Mouse (Mus musculus): ENCODE results near the gene Palm3. TPM values are rescaled to one million over a fixed set of nuclear protein-coding genes. Genes with fewer than 3 reads are reported as not detected.
A peak's percentile ranks its signal among the peaks of the same experiment; 100 is the strongest.

Palm3 gene
- total RNA-seq, 2 experiments from 2014 or later = 0.10 to 0.12 TPM

DNA sequence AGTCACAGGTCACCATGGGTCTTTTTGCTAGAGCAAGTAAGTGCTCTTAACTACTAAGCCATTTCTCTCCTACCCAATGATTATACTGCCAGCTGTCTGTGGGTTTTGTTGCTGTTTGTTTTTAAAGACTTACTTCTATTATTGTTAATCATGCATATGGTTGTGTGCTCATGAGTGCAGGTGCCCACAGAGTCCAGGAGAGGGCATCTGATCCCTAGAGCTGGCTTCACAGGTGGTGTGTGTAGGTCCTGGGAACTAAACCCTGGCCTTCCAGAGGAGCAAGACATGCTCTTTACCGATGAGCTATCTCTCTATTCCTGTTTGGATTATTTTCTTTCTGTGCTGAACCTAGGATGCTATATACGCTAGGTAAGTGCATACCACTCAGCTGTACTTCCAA is 38.0 kb downstream of the Palm3 start:
- intact Hi-C loops (cut with DNase I) = no loop called here
- DNase-seq = no peak

DNA sequence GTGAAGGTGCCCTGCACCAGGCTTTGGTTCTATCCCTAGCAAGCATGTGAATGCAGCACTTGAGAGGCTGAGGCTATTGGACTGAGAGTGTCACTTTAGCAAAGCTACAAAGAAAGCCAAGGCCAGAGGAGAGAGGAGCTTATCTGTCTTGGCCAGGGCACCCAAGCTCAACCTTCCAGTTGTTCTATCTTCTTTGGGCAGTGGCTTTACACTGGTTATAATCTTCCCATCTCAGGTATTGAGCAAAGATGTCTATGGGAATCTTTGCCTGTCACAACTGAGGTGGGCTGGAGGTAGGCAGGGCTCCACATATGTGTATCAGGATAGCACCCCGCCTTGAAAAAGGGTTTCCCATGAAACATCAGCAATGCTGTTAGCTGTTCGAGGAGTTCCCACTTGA is 39.0 kb downstream of the Palm3 start:
- intact Hi-C loops (cut with DNase I) = no loop called here
- no peak for DNase-seq

DNA sequence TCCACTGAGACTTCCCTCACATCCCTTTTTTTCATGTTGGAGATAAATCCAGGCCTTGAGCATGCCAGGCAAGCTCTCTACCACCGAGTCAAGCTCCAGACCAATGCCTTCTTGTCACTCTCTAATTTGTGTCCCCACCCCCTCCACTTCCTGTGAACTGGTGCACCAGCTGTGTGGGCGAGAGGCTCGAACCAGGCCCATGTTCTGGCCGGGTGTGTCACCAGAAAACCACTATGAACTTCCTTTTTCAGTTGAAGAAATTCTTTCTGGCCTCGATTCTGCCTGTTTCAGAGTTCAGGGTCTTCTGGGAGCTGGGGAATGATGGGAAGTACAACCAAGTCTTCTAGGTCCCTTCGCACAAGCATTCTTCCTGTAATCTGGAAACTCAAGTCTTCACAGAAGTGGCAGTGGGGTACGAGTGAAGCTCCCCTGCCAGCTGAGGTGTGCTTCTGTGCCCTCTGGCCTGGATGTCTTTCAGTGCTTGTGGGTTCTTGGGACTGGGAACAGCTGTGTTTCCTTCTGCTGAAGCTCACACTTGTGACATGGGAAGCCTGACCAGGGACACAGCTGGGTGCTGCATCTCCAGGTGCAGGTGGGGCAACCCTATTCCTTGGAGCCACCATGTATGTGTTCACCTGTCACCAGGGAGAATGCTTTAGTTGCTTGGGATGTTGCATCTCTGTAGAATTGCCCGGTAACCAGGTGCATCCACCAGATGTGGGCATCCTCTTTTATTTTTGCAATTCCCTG is 42.8 kb downstream of the Palm3 start:
- intact Hi-C loops (cut with DNase I) = no loop called here
- no peak for DNase-seq

DNA sequence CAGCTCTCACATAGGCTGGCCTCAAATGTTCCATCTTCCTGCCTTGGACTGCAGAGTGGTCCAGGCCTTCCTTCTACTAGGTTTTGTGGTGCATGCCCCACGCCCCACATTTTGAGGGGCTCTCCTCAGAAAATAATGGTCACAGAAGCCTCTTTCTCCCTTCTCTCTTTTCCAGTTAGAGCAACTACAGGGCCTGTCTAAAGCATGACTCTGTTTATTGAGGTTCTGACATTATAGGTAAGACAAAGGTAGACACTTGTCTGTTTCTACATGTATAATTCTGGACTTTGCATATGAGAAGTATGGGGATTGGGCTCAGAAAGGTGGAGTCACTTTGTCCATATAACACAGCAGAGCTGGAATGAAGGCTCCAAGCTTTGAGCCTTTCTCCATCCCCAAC is 43.8 kb downstream of the Palm3 start, which contains the start of gene Gm10643:
TSS of gene Gm10643 (minus strand) at position 101 of the 400 bp plus-strand sequence.
- intact Hi-C loops (cut with DNase I) = no loop called here
- DNase-seq = no peak

DNA sequence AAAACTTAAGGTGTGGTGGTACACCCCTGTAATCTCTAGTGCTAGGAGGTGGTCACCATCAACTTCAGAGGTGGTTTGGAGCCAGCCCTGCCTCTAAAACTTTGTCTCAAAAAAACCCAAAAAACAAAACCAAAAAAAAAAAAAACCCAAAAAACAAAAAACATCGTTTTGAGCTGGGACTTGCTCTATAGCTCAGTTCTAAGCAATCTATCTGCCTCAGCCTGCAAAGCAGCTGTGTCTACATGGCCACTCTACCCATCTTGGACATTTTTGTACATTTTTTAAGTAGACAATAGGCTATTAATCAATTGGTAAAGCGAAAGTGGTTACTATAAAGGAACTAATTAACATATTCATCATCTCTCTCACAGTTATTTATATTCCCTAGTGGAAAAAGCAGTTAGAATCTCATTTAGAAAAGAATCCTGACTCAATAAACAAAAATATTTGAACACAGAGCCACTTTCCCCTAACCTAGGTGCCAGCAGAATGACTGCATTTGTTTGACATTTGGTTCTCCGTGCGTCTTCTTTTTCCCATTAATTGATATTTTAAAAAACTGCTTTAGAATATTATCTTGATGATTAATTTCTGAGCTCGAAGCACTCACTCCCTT is 44.3 kb downstream of the Palm3 start:
- intact Hi-C loops (cut with DNase I) = no loop called here
- DNase-seq = no peak

DNA sequence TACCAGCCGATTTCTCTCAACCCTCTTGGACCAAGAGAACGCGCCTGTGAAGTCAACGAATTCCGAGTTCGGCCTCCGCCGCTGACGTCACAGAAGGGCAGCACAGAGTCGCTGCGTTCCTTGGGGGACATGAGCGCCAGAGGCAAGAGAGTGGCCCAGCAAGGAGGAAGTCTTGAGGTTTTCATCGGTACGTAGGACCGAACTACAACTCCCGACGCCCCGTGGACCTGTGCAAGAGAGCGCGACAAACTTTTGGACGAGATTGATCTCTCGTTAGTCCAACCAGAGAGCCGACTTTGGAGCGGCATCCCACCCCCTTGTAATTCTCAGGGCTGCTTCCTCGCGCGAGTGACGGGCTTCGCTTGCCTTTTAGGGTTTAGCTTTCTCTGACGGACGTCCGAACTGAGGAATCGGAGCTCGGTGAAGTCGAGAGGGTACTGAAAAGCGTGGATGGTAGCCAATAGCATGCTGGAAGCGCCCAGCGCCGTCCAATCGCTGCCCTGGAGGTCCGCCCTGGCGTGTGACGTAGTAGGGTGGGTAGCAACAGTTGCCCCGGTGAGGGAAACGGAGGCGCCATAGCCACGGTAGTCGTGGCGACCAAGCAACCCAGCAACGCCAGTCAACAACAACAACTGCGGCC is 45.1 kb downstream of the Palm3 start, which contains the start of gene Rfx1:
TSS of gene Rfx1 (plus strand) at position 544 of the 640 bp plus-strand sequence.
- DNase-seq = peak; percentile 97 to 99
- intact Hi-C loops (cut with DNase I) = no loop called here

DNA sequence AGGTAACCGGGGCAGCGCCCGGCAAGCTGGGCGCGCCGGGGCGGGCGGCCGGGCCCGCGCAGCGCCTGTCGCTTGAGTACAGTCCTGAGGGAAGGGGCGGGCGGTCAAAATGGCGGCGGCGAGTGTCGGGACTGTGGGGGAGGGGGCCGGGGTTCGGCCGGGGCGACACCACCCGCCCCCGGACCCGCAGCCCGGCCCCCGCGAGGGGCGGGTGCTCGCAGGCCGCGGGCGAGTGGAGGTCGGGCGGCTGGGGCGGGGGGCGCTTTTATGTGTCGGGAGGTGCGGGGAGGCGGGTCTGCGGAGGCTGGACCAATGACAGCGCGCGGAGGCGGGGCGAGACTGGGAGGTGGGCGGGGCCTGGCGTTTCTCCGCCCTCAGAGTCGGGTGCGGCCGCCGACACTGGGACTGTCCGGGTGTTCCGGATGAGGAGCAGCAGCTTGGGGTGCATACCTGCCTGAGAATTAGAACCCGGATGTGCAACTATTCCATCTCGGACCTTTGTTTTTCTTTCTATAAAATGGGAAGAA is 45.8 kb downstream of the Palm3 start:
- intact Hi-C loops (cut with DNase I) = no loop called here
- peak; percentile 93 to 98 for DNase-seq

DNA sequence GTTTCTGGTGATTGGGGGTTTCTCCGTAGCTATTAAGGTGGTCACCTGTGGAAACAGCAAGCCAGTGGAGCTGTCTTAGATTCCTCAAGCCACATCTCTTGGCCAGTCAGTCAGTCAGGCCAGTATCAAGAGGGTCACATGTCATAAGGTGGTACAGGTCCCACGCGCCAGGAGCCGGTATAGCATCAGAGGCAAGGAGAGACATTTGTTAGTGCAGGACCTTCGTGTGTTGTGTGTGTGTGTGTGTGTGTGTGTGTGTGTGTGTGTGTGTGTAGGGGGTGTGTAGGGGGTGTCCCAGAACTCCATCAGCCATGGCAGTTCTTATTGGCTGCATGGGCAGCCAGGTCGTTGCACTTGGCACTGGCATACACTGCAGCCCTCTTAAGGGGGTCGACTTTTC is 46.6 kb downstream of the Palm3 start:
- intact Hi-C loops (cut with DNase I) = no loop called here
- no peak for DNase-seq

DNA sequence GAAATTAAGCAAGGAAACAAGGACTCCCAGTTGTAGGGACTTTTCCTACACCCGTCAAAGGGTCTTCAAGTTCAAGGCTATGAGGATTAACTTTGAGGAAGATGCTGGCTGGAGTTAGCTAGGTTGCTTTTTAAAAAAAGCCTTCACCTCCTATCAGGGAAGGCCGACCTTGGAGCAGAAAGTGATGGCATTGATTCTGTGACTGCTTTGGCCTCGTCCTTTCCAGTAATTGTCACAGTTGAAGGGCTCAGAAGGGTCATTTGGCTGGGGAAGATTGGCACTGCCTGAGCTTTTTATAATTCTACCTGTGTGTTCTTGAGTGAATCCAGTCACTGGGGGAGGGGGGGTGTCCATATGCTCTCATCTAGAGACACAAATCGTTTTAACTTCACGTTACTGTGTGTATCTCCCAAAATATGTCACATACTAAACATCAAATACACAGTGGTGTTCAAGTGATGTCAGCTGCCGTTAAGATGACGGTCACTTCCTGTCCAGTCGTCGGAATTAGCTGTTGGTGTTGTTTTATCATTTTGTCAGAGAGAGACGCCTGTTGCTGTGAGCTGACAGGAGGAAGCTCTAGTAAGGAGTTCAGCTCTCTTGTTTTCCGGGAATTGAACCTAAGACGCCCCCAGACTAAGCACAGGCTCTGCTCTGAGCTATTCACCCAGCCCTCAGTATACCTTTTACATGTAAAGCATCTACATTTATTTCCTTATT is 47.2 kb downstream of the Palm3 start:
- intact Hi-C loops (cut with DNase I) = no loop called here
- no peak for DNase-seq

DNA sequence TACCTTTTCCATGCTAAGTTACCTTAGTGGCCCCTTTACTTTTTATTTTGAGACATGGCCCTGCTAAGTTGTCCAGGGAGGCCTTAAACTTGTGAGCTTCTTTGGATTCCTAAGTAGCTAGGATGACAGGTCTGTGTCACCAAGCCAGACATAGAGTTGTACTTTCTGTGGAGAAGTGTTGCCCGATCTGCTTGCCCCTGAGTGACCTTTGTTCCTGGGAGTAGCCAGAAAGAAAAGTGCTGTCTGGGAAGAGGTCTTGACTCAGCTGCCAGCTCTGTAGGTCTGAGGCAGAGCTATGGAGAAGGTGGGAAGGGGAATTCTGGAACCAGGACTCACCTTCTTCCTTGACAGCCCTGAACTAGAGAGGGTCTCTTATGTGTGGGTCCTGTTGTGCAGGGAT is 47.9 kb downstream of the Palm3 start:
- no peak for DNase-seq
- intact Hi-C loops (cut with DNase I) = no loop called here

DNA sequence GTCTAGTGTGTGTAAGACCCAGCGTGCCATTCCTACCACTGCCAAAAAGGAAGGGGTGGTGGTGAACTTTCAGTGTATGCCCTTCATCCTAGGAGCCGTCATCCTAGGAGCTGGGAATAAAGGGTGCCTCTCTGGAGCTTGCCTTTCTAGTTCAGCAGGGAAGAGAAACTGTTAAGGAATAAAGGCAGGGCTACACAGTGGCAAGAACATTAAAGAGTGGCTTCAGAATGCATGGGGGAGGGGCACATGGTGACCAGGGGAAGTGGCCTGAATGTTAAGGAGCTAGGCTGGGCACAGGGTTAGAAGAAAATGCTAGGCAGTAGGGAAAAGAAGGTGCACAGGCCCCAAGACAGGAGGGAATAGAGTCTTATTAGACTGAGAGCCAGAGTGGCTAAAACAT is 48.5 kb downstream of the Palm3 start:
- intact Hi-C loops (cut with DNase I) = no loop called here
- no peak for DNase-seq

DNA sequence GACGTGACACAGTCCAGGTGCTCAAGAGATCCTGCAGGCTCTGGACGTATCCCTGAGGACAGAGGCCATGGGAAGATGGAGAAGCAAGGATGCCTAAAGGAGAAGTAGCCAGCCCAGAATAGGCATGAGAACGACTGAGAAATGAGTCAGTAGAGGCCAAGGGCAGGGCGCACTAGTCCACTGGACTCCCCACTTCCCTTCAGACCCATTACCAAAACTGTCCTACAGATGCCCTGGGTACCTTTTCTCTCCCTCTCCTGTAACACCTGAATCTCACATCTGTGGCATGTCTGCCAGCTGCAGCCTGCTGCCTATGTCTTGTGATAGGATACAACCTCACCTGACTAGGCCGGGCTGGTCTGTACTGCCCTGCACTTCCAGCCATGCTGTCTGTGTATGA is 49.0 kb downstream of the Palm3 start:
- intact Hi-C loops (cut with DNase I) = no loop called here
- DNase-seq = no peak

DNA sequence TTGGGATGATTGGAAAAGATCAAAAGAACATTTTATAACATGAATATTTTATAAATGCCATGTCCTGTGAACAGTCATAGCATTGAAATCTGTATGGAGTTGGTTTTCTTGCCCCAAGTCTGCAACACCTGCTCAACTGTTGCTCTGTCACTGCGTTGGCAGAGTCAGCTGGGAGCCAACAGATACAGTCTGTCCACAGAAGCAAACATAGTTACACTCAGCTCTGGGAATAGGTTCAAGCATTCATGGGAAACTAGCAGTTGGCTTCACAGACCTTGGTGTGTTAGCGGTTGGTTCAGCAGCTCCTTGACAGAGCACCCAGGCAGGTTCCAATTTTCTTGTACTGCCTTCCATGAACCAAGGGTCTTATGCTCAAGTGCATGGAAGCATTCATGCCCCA is 49.4 kb downstream of the Palm3 start:
- intact Hi-C loops (cut with DNase I) = no loop called here
- DNase-seq = no peak

DNA sequence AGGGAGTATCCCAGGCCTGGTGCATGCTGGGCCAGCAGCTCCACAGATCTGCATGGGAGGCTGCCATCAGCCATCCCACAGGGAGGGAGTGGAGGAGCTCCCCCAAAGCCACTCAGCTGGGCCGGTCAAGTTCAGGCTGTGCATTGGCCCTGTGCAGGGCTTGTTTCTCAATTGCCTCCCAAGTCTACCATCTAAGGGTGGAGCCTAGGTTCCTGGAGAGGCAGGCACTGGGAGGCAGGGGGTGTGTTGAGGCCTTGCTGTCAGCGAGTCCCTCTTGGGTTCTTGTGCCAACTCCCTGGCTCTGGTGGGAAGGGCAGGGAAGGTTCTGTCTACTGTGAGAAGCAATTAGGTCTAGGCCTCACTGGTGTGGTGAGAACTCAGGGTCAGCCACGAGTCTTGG is 50.6 kb downstream of the Palm3 start:
- intact Hi-C loops (cut with DNase I) = no loop called here
- DNase-seq = no peak

DNA sequence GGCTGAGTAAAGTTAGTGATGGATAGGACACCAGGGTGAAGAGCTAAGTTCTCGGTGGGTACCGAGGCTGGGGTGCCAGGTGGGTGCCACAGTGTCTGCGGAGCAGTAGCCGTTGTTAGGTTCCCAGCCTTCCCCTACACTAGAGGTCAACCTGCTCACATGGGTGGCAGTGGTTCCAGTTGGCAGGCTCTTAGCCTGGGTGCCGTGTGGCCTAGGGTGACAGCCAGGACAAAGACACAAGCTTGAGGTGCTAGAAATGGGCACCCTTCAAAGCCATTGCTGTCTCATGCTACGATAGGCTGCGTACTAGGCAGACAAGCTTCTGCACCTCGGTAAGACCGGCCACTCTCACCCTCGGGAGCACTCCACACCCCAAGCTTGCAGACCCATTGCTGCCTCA is 51.0 kb downstream of the Palm3 start:
- intact Hi-C loops (cut with DNase I) = no loop called here
- DNase-seq = no peak

DNA sequence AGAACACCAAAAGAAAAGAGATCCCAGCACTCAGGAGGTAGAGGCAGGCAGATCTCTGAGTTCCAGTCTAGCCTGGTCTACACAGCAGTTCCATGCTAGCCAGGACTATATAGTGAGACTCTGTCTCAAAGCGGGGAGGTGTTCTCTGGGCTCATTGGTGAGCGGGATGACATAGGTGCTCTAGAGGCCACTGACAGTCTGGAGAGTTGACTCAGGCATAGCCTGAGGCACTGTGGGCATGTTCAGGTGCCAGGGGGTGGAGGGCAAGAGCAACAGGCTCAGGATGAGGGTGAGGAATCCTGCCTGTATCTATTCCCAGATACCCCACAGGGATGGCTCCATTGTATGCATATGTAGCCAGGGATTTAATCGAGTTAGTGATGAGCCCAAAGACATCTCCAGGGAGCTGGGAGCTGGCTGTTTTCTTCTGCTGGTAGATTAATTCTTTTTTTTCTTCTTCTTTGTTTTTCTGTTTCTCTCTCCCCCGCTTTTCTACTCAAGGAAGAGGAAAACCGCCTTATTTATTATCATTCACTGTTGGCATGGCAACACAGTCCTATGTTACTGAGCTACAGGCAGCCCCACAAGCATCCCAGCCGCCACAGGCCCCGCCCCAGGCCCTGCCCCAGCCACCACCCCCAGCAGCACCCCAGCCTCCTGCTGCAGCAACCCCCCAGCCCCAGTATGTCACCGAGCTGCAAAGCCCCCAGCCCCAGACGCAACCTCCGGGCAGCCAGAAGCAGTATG is 52.1 kb downstream of the Palm3 start:
- no peak for DNase-seq
- intact Hi-C loops (cut with DNase I) = no loop called here

DNA sequence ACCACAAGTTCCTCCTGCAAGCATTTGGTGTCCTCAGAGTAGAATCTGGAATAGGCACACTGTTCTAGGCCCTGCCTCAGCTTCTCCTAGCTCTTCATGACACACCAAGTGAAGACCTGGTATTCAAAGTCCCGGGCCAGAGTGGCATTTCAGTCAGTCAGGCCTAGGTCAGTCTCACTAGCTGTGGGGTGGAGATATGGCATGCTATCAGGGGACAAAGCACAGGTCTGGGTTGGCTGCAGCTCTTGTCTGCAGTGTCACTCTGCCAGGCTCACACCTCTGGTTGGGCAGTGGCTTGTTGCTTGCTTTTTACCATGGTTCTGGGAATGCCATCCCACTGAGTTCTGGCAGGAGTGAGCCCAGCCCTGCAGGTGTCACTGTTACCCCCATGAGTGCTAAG is 55.1 kb downstream of the Palm3 start:
- intact Hi-C loops (cut with DNase I) = no loop called here
- no peak for DNase-seq

DNA sequence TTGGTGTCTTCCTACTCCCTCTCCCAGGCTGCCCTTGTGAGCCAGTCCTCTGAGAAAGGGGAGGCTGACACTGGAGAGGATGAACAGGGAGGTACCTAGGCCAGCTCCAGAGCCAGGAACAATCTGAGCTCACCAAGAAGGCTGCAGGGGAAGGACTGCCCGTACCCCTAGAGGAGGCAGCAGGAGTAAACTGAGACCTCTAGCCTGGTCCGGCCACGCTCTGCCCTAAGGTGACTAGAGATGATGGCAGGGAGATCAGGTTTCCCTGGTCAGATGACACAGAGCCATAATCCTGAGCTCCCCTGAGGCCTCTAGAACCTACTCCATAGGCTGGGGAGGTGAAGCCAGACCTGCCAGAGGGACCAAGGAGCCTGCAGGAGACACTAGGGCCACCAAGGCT is 55.6 kb downstream of the Palm3 start:
- intact Hi-C loops (cut with DNase I) = no loop called here
- DNase-seq = no peak

DNA sequence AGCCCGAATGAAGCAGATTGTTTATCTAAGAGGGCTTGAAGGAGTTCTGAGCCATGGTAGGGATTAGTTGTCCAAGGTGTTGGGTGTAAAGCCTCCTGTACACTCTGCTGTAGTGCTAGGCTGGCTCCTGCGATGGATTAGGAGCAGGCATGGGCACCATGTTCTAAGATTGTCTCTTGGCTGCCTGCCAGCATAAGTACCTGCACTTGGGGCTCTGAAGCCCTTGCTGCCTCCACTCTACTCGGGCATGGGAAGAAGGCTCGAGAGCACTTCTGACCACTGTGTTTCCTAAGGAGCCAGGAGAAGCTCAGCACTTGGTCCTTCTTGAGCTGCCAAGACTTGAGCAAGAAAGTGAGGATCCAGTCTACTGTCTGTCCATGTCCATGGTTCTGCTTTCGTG is 57.9 kb downstream of the Palm3 start:
- intact Hi-C loops (cut with DNase I) = no loop called here
- no peak for DNase-seq
